Mouse (Mus musculus) hindbrain, embryonic 14.5 days (tissue): ENCODE measurements around the gene Pced1b. TPM values are rescaled to one million over a fixed set of nuclear protein-coding genes. Genes with fewer than 3 reads are reported as not detected.

Experiments used
- ATAC-seq: fragments of 200-750 bp; cut with Nextera tagmentation; 2 replicates; pipeline ENCODE4 v1.8.0; 2017; ENCODE audit warnings: moderate number of reproducible peaks, mild to moderate bottlenecking, moderate TSS enrichment, moderate library complexity; ENCODE audit not compliant: low FRiP score
- DNase-seq: peaks from one replicate; pipeline ENCODE4 v3.0.0-alpha.2; 2015; ENCODE audit warnings: low spot score
- H3K27ac ChIP-seq: fragments of 300-500 bp; sonication (generic); 2 replicates; pipeline ENCODE4 v1.5.1; 2014; ENCODE audit warnings: mild to moderate bottlenecking, moderate library complexity
- H3K27me3 ChIP-seq: fragments of 300-500 bp; sonication (generic); 2 replicates; pipeline ENCODE4 v1.6.1; 2014; ENCODE audit warnings: mild to moderate bottlenecking, low read length, mixed read lengths; ENCODE audit not compliant: control insufficient read depth, insufficient read depth
- H3K36me3 ChIP-seq: fragments of 300-500 bp; sonication (generic); replicated peaks from 2 replicates; pipeline ENCODE4 v1.6.1; 2014; ENCODE audit not compliant: control insufficient read depth, insufficient read depth
- H3K4me1 ChIP-seq: fragments of 300-500 bp; sonication (generic); replicated peaks from 2 replicates; pipeline ENCODE4 v1.6.1; 2014; ENCODE audit warnings: antibody characterized with exemption, low read length, mixed read lengths; ENCODE audit not compliant: control insufficient read depth, insufficient read depth
- H3K4me2 ChIP-seq: fragments of 300-500 bp; sonication (generic); replicated peaks from 2 replicates; pipeline ENCODE4 v1.6.1; 2014; ENCODE audit warnings: mild to moderate bottlenecking, moderate library complexity
- H3K4me3 ChIP-seq: fragments of 300-500 bp; sonication (generic); replicated peaks from 2 replicates; pipeline ENCODE4 v1.5.1; 2014; ENCODE audit warnings: mild to moderate bottlenecking, low read length
- H3K9ac ChIP-seq: fragments of 300-500 bp; sonication (generic); 2 replicates; pipeline ENCODE4 v1.6.1; 2014
- H3K9me3 ChIP-seq: fragments of 300-500 bp; sonication (generic); 2 replicates; pipeline ENCODE4 v1.6.1; 2016; ENCODE audit warnings: low read length; ENCODE audit not compliant: control insufficient read depth
- WGBS: fragments of 180-500 bp; shearing (Covaris S2); extraction: QIAGEN DNeasy Blood & Tissue Kit; methylation state at CpG from one replicate; pipeline ENCODE4 v1.1.7; 2014; 5-methylcytosine and 5-hydroxymethylcytosine counted together
- polyA plus RNA-seq: library from polyadenylated mRNA; unstranded; fragments of >200 nt; fragmentation: Nextera tagmentation; extraction: Ambion mirVana; gene quantifications from 2 replicates; pipeline ENCODE4 v1.2.1, GENCODE M21; 2014

Gene Pced1b
- polyA plus RNA-seq, 1 experiment from 2014 or later, result 5.8 TPM

DNA sequence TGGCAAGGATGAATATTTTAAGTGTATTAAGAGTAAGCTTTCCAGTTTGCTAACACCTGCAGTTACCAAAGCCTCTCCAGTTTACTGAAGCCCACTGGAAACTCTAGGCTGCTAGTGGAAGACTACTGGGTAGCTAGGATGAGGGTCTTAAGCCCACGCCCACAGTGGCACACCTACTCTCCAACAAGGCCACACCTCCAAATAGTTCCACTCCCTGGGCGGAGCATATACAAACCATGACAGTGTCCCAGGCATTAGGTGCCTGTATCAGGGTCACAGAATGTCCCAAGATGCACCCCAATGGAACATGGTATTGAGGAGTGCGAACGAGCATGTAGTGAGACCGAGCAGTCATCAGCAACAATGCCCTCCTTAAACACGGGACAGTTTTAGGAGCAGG, 140.9 kb downstream of the Pced1b start:
- H3K4me2 ChIP-seq, result no peak overlapping the region

GRCm38 (mm10) chr15:97389577-97389976, 142.7 kb downstream of the Pced1b start:
- H3K36me3 ChIP-seq, result no peaks in the 10 kb centered on the region
- H3K4me2 ChIP-seq, result no peak overlapping the region
- ATAC-seq, result no peak
- no peak overlapping the region for H3K27ac ChIP-seq
- no peak overlapping the region for H3K4me3 ChIP-seq
- no peak overlapping the region for H3K9ac ChIP-seq
- H3K4me1 ChIP-seq, result no peaks in the 10 kb centered on the region
- WGBS, result 94% methylated on average over 4 of the region's 4 CpGs
- DNase-seq, result no peak
- no peaks in the 10 kb centered on the region for H3K9me3 ChIP-seq
- no peaks in the 10 kb centered on the region for H3K27me3 ChIP-seq

More for the DNA sequence above, 140.9 kb downstream of the Pced1b start:
- Histone ChIP-seq H3K27ac (no peak overlapping the region), H3K9ac (no peak overlapping the region), H3K36me3 (no peaks in the 10 kb centered on the region), H3K27me3 (no peaks in the 10 kb centered on the region), H3K4me1 (no peaks in the 10 kb centered on the region), H3K4me3 (no peak overlapping the region), H3K9me3 (no peaks in the 10 kb centered on the region)
- 97% methylated on average over 6 of the region's 6 CpGs for WGBS
- no peak for DNase-seq
- no peak for ATAC-seq

DNA sequence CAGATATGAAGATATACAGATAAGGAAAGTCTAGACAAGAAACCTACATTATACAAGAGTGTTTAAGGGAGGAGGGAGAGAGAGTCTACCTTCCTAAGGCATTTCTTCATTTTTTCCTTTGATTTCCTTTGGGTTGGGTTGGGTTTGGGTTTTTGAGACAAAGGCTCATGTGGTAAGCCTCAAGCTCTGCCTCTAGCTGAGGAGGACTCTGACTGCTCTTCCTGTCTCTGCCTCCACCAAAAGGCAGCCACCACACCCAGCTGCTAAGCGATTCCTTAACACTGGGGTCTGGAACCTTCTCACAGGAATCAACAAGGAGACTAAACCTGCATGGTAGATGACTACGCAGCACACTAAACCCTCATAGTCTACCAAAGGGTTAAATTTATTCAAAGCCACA, 143.9 kb downstream of the Pced1b start:
- H3K36me3 ChIP-seq, result no peaks in the 10 kb centered on the region
- H3K4me1 ChIP-seq, result no peaks in the 10 kb centered on the region
- H3K9me3 ChIP-seq, result no peaks in the 10 kb centered on the region
- H3K4me3 ChIP-seq, result no peak overlapping the region
- H3K27me3 ChIP-seq, result no peaks in the 10 kb centered on the region
- ATAC-seq, result no peak
- no peak overlapping the region for H3K9ac ChIP-seq
- no peak overlapping the region for H3K27ac ChIP-seq
- H3K4me2 ChIP-seq, result no peak overlapping the region
- no peak for DNase-seq
- WGBS, result 98% methylated on average over 2 of the region's 2 CpGs

DNA sequence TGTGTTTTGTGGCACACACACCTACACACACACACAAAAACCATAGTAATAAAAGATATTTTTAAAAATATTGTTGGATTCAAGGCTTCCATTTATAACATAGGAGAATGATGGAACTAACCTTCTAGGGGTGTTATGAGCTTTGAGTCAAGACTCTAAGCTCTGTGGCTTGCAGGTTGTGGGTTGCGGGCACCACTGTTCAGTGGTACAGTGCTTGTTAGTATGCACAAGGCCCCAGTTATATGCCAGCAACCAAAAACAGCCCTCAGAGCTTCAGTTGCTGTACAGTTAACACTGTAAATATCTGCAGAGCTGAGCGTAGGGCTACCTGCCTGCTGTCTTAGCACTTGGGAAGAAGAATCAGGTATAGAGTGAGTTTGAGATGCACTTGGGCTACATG, 144.5 kb downstream of the Pced1b start:
- no peaks in the 10 kb centered on the region for H3K27me3 ChIP-seq
- H3K9me3 ChIP-seq, result no peaks in the 10 kb centered on the region
- no peak overlapping the region for H3K27ac ChIP-seq
- H3K4me1 ChIP-seq, result no peaks in the 10 kb centered on the region
- no peaks in the 10 kb centered on the region for H3K36me3 ChIP-seq
- 96% methylated on average over 2 of the region's 2 CpGs for WGBS
- H3K9ac ChIP-seq, result no peak overlapping the region
- no peak overlapping the region for H3K4me3 ChIP-seq
- DNase-seq (no peak), ATAC-seq (no peak)
- H3K4me2 ChIP-seq, result no peak overlapping the region

- Histone ChIP-seq H3K27ac (no peak overlapping the region), H3K27me3 (no peaks in the 10 kb centered on the region), H3K9ac (no peak overlapping the region), H3K4me3 (no peak overlapping the region), H3K4me2 (no peak overlapping the region), H3K4me1 (no peaks in the 10 kb centered on the region), H3K9me3 (no peaks in the 10 kb centered on the region), H3K36me3 (no peaks in the 10 kb centered on the region)
- no peak for DNase-seq
- ATAC-seq, result no peak
- 80% methylated on average over 12 of the region's 12 CpGs for WGBS
Observed at GRCm38 (mm10) chr15:97394561-97394960, 147.7 kb downstream of the Pced1b start.

GRCm38 (mm10) chr15:97396586-97397299, 149.8 kb downstream of the Pced1b start:
- H3K27ac ChIP-seq, result no peak overlapping the region
- H3K9ac ChIP-seq, result no peak overlapping the region
- no peak overlapping the region for H3K4me2 ChIP-seq
- no peak for DNase-seq
- no peaks in the 10 kb centered on the region for H3K36me3 ChIP-seq
- H3K9me3 ChIP-seq, result no peaks in the 10 kb centered on the region
- no peak for ATAC-seq
- WGBS, result 86% methylated on average over 4 of the region's 4 CpGs
- no peaks in the 10 kb centered on the region for H3K4me1 ChIP-seq
- H3K4me3 ChIP-seq, result no peak overlapping the region
- H3K27me3 ChIP-seq, result no peaks in the 10 kb centered on the region

DNA sequence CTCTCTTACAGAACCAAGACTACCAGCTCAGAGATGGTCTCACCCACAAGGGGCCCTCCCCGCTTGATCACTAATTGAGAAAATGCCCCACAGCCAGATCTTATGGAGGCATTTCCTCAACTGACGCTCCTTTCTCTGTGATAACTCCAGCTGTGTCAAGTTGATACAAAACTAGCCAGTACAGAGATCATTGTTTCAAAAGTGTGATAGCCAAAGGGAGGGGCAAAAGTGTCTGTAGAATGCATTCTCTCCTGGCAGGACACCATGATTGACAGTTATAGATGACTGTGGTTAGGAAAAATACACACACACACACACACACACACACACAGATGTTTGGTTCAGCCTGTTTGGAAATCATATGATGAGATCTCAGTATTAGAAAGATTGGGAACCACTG, 150.9 kb downstream of the Pced1b start:
- no peak for ATAC-seq
- no peaks in the 10 kb centered on the region for H3K36me3 ChIP-seq
- no peak overlapping the region for H3K9ac ChIP-seq
- H3K4me1 ChIP-seq, result no peaks in the 10 kb centered on the region
- DNase-seq, result no peak
- H3K9me3 ChIP-seq, result no peaks in the 10 kb centered on the region
- no peak overlapping the region for H3K27ac ChIP-seq
- H3K4me3 ChIP-seq, result no peak overlapping the region
- WGBS, result 88% methylated on average over 2 of the region's 2 CpGs
- H3K4me2 ChIP-seq, result no peak overlapping the region
- no peaks in the 10 kb centered on the region for H3K27me3 ChIP-seq

DNA sequence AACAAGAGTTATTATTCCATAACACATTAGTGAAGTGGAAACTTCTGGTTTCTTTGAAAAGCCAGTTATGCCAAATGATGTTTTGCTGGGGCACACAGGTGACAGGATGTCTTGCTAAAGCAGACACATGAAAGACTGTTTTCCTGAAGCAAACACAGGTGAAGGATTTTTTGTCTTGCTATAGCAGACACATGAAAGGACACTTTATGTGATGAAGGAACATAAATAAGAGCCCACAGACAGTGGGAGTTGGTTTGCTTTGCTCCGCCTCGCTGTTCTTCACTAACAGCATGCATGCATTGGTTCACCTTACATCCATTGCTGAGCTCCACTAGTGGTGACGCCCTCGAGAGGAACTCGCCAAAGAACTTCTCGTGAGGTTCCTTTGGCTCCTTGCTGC, 154.0 kb downstream of the Pced1b start:
- no peak overlapping the region for H3K27ac ChIP-seq

DNA sequence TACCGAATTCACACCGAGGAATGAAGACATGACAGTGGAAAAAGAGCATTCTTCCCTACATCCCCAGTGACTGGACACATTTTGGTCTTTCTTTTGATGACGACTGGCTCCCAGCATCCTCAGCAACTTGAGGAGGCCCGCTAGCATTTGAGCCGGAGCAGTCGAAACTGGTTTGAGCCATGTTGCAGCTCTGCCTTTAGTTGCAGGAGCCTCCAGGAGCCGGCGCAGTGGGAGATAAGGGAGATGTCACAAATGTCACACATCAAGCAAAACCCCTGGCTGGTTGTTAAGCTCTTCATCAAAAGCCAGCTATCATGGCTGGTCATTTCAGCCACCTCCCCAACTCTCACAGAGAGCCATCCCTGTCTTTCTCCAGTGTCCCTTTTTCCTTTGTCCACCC, 157.6 kb downstream of the Pced1b start:
- Histone ChIP-seq H3K27me3 (no peaks in the 10 kb centered on the region), H3K9ac (no peak overlapping the region), H3K4me1 (no peaks in the 10 kb centered on the region), H3K4me2 (no peak overlapping the region), H3K27ac (no peak overlapping the region), H3K9me3 (no peaks in the 10 kb centered on the region), H3K36me3 (no peaks in the 10 kb centered on the region), H3K4me3 (no peak overlapping the region)
- no peak for DNase-seq
- no peak for ATAC-seq
- WGBS, result 90% methylated on average over 8 of the region's 8 CpGs

More for the DNA sequence above, 154.0 kb downstream of the Pced1b start:
- Histone ChIP-seq H3K4me2 (no peak overlapping the region), H3K9ac (no peak overlapping the region), H3K4me1 (no peaks in the 10 kb centered on the region), H3K36me3 (no peaks in the 10 kb centered on the region), H3K27me3 (no peaks in the 10 kb centered on the region), H3K9me3 (no peaks in the 10 kb centered on the region), H3K4me3 (no peak overlapping the region)
- 96% methylated on average over 6 of the region's 6 CpGs for WGBS
- ATAC-seq (no peak), DNase-seq (no peak)

- no peak overlapping the region for H3K27ac ChIP-seq
- no peak overlapping the region for H3K9ac ChIP-seq
- H3K4me2 ChIP-seq, result no peak overlapping the region
- ATAC-seq (no peak), DNase-seq (no peak)
- no peaks in the 10 kb centered on the region for H3K36me3 ChIP-seq
- WGBS, result 98% methylated on average over 7 of the region's 7 CpGs
- H3K9me3 ChIP-seq, result no peaks in the 10 kb centered on the region
- H3K4me3 ChIP-seq, result no peak overlapping the region
- no peaks in the 10 kb centered on the region for H3K27me3 ChIP-seq
- H3K4me1 ChIP-seq, result no peaks in the 10 kb centered on the region
Observed at GRCm38 (mm10) chr15:97404998-97405397, 158.1 kb downstream of the Pced1b start.
